Mouse (Mus musculus): ENCODE data around the gene C5ar1. TPM values are rescaled to one million over a fixed set of nuclear protein-coding genes. Genes with fewer than 3 reads are reported as not detected.

C5ar1 gene
- total RNA-seq, 2 experiments from 2014 or later = 1.3 to 1.7 TPM

DNA sequence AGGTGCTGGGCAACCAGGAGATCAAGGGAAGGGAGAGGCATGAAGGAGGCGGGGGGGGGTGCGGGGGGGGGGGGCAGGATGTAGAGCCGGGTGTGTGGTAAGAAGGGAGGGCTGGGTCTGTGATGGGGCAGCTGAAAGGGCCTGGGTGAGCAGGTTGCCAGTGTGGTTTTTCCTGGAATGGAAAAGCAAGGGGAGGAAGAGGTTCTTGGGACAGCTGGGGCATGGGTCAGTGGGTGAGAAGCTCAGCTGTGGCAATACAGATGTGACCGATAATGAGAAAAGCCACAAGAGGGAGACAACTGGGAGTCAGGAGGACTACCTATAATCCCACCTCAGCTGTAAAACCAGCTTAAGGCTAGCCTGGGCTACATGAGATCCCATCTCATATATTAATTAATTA is 13.4 kb downstream of the C5ar1 start:
- intact Hi-C loops (cut with DNase I) = loop anchor here (10.0 kb wide), 1 partner anchor 161 kb away; no protein-coding TSS in a partner anchor
- DNase-seq (ENCODE audit: extremely low spot score in 1 of 2, low spot score in 2 of 2) = no peak
- Histone ChIP-seq H3K27ac (no peak overlapping the region), H3K4me3 (no peak overlapping the region)
- TF ChIP-seq CTCF (IDR thresholded peaks at IDR 0.05) = no peak

DNA sequence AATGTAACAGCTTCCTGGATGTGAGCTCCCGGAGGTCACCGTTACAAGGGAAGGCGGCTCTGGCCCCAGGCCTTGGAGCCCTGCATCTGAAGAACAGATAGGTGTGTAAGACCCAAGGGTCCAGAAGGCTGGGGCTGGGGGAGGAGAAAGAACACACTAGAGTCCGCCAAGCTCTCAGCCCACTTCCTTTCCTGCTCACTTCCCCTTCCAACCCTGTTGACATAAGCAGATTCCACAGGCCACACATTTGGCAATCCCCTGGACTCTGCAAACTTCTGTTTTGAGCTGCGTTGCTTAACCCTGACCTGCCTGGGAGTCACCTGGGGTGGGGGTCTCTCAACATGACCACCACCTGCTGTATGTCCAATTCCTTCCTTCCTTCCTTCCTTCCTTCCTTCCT is 15.3 kb downstream of the C5ar1 start, which contains the start of gene C5ar2:
TSS of gene C5ar2 (minus strand) at position 88 of the 400 bp plus-strand sequence.
- intact Hi-C loops (cut with DNase I) = loop anchor here (10.0 kb wide), 1 partner anchor 159 kb away; no protein-coding TSS in a partner anchor
- H3K4me3 ChIP-seq = no peak within 1 kb of the TSS
- no peak for DNase-seq (ENCODE audit: extremely low spot score in 1 of 2, low spot score in 2 of 2)
- H3K27ac ChIP-seq = peak within 1 kb of the TSS; percentile 32; the same call in 1 of the 2 replicates
- no peak for TF ChIP-seq CTCF (IDR thresholded peaks at IDR 0.05)

DNA sequence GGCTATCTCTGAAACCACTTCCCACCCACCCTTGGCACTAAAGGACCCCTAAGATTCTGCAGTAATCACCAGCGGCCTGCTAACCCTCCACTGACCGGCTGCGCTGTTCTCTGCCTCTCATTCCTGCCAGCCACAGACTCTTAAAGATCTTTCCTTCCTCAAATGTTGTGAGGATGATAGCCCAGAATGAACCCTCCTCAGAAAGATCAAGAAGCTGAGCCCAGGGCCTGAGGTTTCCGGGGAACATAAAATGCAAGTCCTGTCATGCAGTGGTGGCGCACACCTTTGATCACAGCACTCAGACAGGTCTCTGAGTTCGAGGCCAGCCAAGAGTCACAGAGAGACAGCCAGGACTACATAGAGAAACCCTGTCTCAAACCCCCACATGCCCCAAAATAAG is 17.1 kb downstream of the C5ar1 start:
- no peak overlapping the region for H3K27ac ChIP-seq
- intact Hi-C loops (cut with DNase I) = loop anchor here (10.0 kb wide), 1 partner anchor 157 kb away; no protein-coding TSS in a partner anchor
- DNase-seq (ENCODE audit: extremely low spot score in 1 of 2, low spot score in 2 of 2) = no peak
- H3K4me3 ChIP-seq = no peak overlapping the region
- no peak for TF ChIP-seq CTCF (IDR thresholded peaks at IDR 0.05)

DNA sequence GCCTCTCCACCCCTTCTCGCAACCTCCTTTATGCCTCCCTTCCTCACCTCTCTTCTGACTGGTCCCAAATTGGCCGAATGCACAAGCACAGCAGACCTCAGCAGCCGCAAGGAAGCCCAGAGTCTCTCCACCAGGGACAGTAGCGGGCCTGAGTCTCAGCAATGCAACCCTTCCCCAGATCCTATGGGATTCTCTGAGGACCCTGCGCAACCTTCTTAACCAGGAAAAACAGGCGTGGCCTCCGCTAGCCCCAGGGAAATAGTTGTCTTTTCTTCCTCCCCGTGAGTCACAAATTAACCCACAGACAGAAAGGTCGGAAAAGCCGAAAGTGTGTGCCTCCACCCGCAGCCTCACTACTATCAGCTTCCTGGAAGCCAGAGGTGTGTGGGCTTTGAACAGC is 17.6 kb downstream of the C5ar1 start:
- no peak; the same call in 1 of the 2 replicates for TF ChIP-seq CTCF (IDR thresholded peaks at IDR 0.05)
- intact Hi-C loops (cut with DNase I) = loop anchor here (10.0 kb wide), 1 partner anchor 157 kb away; no protein-coding TSS in a partner anchor
- no peak overlapping the region for H3K27ac ChIP-seq
- no peak overlapping the region for H3K4me3 ChIP-seq
- DNase-seq (ENCODE audit: extremely low spot score in 1 of 2, low spot score in 2 of 2) = no peak

DNA sequence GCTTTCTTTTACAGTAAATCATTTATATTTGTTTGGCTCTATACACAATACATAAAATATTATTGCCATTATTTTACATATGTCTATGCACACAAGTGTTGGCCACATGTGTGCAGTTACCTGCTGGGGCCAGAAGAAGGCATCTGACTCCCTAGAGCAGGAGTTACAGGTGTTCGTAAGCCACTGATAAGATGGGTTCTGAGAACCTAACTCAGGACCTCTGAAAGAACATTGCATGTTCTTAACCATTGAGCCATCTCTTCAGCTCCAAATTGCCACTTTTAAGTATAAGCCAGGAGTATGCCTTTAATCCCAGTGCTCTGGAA is 18.4 kb downstream of the C5ar1 start:
- no peak for TF ChIP-seq CTCF (IDR thresholded peaks at IDR 0.05)
- intact Hi-C loops (cut with DNase I) = loop anchor here (10.0 kb wide), 1 partner anchor 156 kb away; no protein-coding TSS in a partner anchor
- H3K4me3 ChIP-seq = no peak overlapping the region
- no peak overlapping the region for H3K27ac ChIP-seq
- no peak for DNase-seq (ENCODE audit: extremely low spot score in 1 of 2, low spot score in 2 of 2)

DNA sequence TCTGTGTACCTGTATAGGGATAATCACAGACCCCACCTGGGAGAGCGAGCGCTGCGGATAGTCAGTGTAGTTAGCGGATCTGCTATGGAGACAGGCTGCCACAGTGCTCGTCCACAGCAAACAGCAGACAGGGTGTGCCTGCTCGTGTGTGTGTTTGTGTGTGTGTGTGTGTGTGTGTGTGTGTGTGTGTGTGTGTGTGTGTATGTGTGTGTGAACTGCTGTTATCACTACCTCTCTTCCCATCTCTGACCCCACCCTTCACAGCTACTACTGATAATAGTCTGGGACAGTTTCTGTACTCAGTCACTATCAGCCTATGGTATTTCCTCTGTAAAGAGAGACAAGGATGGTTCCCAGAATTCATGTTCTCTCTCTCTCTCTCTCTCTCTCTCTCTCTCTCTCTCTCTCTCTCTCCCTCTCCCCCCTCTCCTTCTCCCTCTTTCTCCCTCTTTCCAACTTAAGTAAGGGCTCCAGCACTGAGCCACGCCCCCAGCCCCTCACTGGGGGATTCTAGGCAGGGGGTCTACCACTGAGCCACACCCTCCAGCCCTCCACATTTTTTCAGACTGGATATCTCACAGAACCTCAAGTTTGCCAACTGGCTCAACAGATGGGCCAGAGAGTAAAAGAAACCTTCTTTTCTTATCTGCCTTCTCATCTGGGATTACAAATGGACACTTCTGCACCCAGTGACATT is 18.9 kb downstream of the C5ar1 start:
- intact Hi-C loops (cut with DNase I) = loop anchor here (10.0 kb wide), 1 partner anchor 156 kb away; no protein-coding TSS in a partner anchor
- Histone ChIP-seq H3K4me3 (no peak overlapping the region), H3K27ac (no peak overlapping the region)
- TF ChIP-seq CTCF (IDR thresholded peaks at IDR 0.05) = no peak
- DNase-seq (ENCODE audit: extremely low spot score in 1 of 2, low spot score in 2 of 2) = no peak

DNA sequence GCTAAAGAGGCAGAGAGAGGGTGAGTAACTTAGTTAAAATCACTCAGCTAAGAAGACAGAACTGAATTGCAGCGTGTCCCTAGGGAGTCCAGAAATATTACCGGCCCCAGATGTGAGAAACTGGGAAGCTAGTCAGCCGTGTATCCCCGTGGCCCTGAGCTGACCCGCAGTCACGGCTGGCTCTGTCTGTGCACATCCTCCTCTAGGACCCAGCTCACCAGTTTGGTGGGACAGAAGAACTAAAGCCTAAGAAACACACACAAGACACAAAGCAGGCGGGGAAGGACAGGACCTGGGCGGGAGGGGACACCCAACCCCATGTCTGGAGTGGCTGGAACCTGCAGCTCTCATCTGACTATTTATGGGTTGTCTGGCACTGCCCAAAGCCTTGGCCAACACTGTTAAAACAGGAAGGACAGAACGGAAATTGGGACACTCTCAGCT is 19.8 kb downstream of the C5ar1 start:
- intact Hi-C loops (cut with DNase I) = no loop called here
- H3K27ac ChIP-seq = no peak overlapping the region
- no peak for DNase-seq (ENCODE audit: extremely low spot score in 1 of 2, low spot score in 2 of 2)
- no peak for TF ChIP-seq CTCF (IDR thresholded peaks at IDR 0.05)
- no peak overlapping the region for H3K4me3 ChIP-seq

DNA sequence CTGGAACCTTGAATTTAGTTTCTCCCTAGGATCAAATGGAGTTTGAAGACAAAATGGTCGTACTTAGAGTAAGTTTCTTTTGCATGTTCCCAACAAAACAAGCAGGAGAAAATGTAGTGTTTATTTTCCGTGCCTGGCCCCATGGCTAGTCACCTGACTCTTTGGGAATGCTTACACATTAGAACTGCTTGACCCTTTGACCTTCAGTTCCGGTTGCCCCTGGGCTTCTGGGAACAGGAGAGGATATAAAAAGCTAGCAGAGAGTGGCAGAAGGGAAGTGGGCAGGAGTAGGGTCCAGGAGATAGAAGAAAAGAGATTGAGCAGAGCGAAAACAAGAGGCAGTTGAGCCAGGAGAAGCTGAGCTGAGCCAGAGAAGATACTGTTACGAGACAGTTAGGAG is 29.5 kb downstream of the C5ar1 start:
- intact Hi-C loops (cut with DNase I) = no loop called here
- Histone ChIP-seq H3K4me3 (no peak overlapping the region), H3K27ac (no peak overlapping the region)
- TF ChIP-seq CTCF (IDR thresholded peaks at IDR 0.05) = no peak
- no peak for DNase-seq (ENCODE audit: extremely low spot score in 1 of 2, low spot score in 2 of 2)

DNA sequence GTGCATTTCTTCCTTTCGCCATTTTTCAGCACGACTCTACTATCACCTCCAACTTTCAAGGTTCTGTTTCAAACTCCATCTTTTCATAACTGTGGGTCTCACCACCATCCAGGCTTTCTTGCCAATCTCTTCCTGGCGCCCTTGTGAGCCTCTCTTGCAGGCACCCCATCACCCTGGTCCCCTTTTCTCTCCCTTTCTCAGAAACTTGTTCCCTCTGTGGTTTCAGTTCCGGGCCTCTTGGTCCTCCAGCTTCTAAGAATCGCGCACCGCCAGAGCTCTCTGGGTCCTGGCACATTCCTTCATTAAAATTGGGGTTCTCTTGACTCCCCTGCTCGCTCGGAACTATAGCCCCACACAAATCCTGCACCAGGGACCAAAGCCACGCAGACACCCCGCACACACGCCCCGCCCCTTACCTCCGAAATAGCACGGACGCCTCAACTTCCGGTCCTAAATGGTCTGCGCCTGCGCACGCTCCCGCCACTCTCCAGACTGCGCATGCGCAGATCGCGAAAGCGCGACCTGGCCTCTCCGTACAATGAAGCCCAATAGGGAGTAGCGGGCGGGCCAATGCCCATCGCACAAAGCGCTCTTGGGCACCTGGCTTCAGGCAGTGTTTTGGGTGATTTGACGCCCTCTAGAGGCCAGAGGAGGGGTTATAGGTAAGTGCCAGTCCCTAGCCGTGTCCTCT is 37.6 kb downstream of the C5ar1 start, which contains the start of gene Dhx34:
TSS of gene Dhx34 (minus strand) at position 456 of the 691 bp plus-strand sequence.
- TF ChIP-seq CTCF (IDR thresholded peaks at IDR 0.05) = peak; percentile 41
- peak within 1 kb of the TSS; percentile 70 for H3K4me3 ChIP-seq
- intact Hi-C loops (cut with DNase I) = no loop called here
- H3K27ac ChIP-seq = peak within 1 kb of the TSS; percentile 89
- DNase-seq (ENCODE audit: extremely low spot score in 1 of 2, low spot score in 2 of 2) = peak; percentile 95 to 97

DNA sequence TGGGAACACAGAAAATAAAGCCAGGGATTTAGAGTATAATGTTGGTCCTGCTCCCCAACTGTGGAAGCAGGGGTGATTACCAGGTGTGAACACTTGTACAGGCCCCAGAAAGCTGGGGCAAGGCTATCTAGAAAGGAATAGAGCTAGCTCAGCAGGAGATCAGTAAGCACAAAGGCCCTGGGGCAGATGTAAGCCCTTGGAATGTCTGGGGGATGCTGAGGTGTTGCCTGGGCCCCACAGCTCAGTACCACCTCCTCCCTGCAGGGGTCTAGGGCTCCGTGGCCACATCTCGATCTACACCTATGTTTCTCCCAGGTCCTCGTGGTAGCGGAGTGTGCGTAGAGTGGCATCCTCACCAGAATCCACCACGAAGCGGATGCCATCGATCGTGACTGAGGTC is 45.4 kb downstream of the C5ar1 start:
- Histone ChIP-seq H3K4me3 (no peak overlapping the region), H3K27ac (no peak overlapping the region)
- DNase-seq (ENCODE audit: extremely low spot score in 1 of 2, low spot score in 2 of 2) = no peak
- TF ChIP-seq CTCF (IDR thresholded peaks at IDR 0.05) = no peak
- intact Hi-C loops (cut with DNase I) = no loop called here

DNA sequence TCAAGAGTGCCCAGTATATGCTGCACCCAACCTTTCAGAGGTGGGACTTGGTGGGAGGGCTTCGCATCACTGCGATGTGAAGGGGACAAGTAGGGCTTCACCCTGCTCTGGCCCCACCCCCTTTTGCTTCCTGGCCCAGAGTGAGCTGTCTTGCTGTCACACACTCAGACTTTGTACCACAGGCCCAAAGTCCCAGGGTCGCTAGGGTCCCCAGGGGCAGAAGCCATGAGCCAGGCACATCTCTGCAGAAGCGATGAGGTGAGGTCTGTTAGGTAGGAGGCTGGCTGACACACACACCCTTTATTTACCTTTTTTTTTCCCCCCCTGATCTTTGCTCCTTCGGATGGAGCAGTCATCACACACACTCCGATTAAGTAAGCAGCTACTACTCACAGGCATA is 46.1 kb downstream of the C5ar1 start:
- DNase-seq (ENCODE audit: extremely low spot score in 1 of 2, low spot score in 2 of 2) = no peak
- intact Hi-C loops (cut with DNase I) = no loop called here
- no peak overlapping the region for H3K4me3 ChIP-seq
- no peak for TF ChIP-seq CTCF (IDR thresholded peaks at IDR 0.05)
- H3K27ac ChIP-seq = no peak overlapping the region

DNA sequence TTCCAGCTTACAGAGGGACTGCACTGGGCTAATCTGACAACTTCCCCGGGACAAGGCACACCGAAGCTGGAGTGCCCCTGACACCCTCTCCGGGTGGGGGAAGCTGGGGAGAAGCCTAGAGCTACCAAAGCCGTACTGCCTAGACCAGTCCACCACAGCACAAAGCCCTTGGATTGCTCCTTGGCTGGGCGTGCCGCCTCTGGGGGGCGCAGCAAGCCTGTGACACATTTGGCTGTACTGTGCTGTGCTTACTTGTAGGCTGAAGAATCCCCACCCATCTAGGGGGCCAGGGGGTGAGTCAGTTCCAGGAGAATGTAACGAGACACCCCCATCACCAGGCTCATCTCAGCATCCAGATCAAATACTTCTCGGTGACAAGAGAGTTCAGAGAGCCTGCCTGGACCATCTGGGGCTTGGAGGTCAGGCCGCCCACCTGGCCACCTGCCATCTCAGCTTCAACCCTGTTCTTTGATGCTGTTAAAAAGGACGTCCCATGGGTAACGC is 48.4 kb downstream of the C5ar1 start:
- DNase-seq (ENCODE audit: extremely low spot score in 1 of 2, low spot score in 2 of 2) = no peak
- intact Hi-C loops (cut with DNase I) = no loop called here
- Histone ChIP-seq H3K27ac (no peak overlapping the region), H3K4me3 (no peak overlapping the region)
- TF ChIP-seq CTCF (IDR thresholded peaks at IDR 0.05) = no peak; the same call in none of the 2 replicates

All from left cerebral cortex, adult 2 months (tissue).